Mouse (Mus musculus) midbrain, embryonic 14.5 days (tissue): ENCODE measurements around the gene Ninj2. TPM values are rescaled to one million over a fixed set of nuclear protein-coding genes. Genes with fewer than 3 reads are reported as not detected.

Experiments
- ATAC-seq: fragments of 200-750 bp; cut with Nextera tagmentation; 2 replicates; pipeline ENCODE4 v1.8.0; 2017; ENCODE audit warnings: moderate number of reproducible peaks, moderate library complexity; ENCODE audit not compliant: low FRiP score, low TSS enrichment
- DNase-seq: peaks from one replicate; pipeline ENCODE4 v3.0.0-alpha.2; 2015
- H3K27ac ChIP-seq: fragments of 300-500 bp; sonication (generic); replicated peaks from 2 replicates; pipeline ENCODE4 v1.5.1; 2014; ENCODE audit warnings: mild to moderate bottlenecking, low read depth, low read length, moderate library complexity
- H3K27me3 ChIP-seq: fragments of 300-500 bp; sonication (generic); 2 replicates; pipeline ENCODE4 v1.6.1; 2014; ENCODE audit warnings: low read length, control low read depth, mixed read lengths; ENCODE audit not compliant: control insufficient read depth, insufficient read depth
- H3K36me3 ChIP-seq: fragments of 300-500 bp; sonication (generic); 2 replicates; pipeline ENCODE4 v1.6.1; 2014; ENCODE audit warnings: low read length, control low read depth; ENCODE audit not compliant: control insufficient read depth, insufficient read depth
- H3K4me1 ChIP-seq: fragments of 300-500 bp; sonication (generic); 2 replicates; pipeline ENCODE4 v1.6.1; 2014; ENCODE audit warnings: mild to moderate bottlenecking, antibody characterized with exemption, low read length, control low read depth; ENCODE audit not compliant: control insufficient read depth, insufficient read depth
- H3K4me2 ChIP-seq: fragments of 300-500 bp; sonication (generic); 2 replicates; pipeline ENCODE4 v1.6.1; 2014; ENCODE audit warnings: mild to moderate bottlenecking, low read length, moderate library complexity
- H3K4me3 ChIP-seq: fragments of 300-500 bp; sonication (generic); replicated peaks from 2 replicates; pipeline ENCODE4 v1.5.1; 2014; ENCODE audit warnings: low read depth, low read length
- H3K9ac ChIP-seq: fragments of 300-500 bp; sonication (generic); replicated peaks from 2 replicates; pipeline ENCODE4 v1.6.1; 2014; ENCODE audit warnings: mild to moderate bottlenecking, low read length, moderate library complexity
- H3K9me3 ChIP-seq: fragments of 300-500 bp; sonication (generic); 2 replicates; pipeline ENCODE4 v1.6.1; 2016; ENCODE audit warnings: low read length, control low read depth, mixed read lengths; ENCODE audit not compliant: control insufficient read depth
- WGBS: fragments of 180-500 bp; shearing (Covaris S2); extraction: QIAGEN DNeasy Blood & Tissue Kit; methylation state at CpG from one replicate; pipeline ENCODE4 v1.1.7; 2014; 5-methylcytosine and 5-hydroxymethylcytosine counted together
- polyA plus RNA-seq: library from polyadenylated mRNA; unstranded; fragments of >200 nt; fragmentation: Nextera tagmentation; extraction: Ambion mirVana; gene quantifications from 2 replicates; pipeline ENCODE4 v1.2.1, GENCODE M21; 2014

The Ninj2 gene
- polyA plus RNA-seq, 1 experiment from 2014 or later = not detected

DNA sequence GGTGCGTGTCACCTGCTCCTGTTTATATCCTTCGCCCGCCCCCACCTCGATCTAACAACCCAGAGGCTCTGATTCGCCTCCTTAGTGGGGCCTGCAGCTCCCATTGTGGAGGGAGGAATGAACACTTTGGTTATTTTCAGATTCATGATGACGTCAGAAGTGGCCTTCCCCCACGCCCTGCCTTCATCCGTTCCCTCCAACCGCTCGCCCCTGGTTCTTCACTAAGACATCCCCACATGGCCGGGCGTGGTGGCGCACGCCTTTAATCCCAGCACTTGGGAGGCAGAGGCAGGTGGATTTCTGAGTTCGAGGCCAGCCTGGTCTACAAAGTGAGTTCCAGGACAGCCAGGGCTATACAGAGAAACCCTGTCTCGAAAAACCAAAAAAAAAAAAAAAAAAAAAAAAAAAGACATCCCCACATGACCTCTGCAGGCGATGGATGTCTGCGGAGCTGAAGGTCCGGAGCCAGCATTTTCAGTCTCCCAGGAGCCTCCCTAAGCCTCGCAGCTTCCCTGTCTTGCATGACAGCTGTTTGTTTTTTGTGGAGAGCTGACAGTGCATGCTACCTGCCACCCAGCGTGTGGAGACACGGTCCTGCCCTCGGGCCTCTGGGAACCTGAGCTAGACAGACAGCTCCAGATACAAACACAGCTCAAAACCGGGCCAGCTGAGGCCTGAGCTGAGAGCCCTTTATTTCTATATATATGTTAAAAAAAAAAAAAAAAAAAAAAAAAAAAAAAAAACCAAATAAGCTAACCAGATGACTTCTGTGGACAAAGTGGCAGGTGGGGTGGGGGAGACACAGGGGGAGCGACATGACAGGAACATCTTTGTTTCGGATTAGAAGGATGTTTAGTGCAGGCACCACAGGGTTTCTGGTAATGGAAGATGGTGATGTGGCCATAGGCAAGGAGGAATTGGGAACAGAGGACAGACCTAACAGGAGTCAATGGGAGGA, 59.9 kb downstream of the Ninj2 start:
- no peaks in the 10 kb centered on the region for H3K9me3 ChIP-seq
- no peak for DNase-seq
- no peaks in the 10 kb centered on the region for H3K4me1 ChIP-seq
- no peak overlapping the region for H3K4me2 ChIP-seq
- H3K27ac ChIP-seq = no peak overlapping the region
- H3K36me3 ChIP-seq = no peaks in the 10 kb centered on the region
- no peaks in the 10 kb centered on the region for H3K27me3 ChIP-seq
- no peak for ATAC-seq
- H3K4me3 ChIP-seq = no peak overlapping the region
- WGBS = 76% methylated on average over 24 of the region's 26 CpGs
- no peak overlapping the region for H3K9ac ChIP-seq

DNA sequence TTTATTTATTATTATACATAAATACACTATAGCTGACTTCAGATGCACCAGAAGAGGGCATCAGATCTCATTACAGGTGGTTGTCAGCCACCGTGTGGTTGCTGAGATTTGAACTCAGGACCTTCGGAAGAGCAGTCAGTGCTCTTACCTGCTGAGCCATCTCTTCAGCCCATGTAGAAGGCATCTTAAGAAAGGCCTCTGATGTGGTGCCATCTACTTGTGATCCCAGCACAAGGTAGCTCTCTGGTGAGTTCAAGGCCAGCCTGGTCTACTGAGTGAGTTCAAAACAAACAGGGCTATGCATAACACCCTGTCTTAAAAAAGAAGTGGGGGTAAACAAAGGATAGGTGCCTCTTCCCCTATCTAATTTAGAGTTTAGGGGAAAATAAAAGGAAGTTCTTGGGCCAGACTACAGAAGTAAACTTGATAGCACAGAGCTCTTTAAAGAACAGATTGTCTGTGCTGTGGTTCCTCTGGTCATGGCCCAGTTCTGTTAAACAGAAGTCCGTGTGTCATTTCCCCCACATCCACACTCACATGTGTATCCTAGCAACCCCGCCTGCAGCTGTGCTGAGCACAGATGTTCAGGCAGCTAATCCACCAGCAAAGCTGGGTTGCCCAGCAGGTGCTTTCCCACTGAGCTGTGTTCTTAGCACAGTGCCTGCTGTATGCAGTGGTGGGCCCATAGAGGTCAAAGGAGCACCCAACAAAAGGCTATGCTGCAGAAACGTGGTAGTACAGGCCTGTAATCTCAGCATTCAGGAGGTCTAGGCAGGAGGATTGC, 61.6 kb downstream of the Ninj2 start:
- Histone ChIP-seq H3K36me3 (no peaks in the 10 kb centered on the region), H3K27ac (no peak overlapping the region), H3K4me2 (no peak overlapping the region), H3K9ac (no peak overlapping the region), H3K4me1 (no peaks in the 10 kb centered on the region), H3K9me3 (no peaks in the 10 kb centered on the region), H3K27me3 (no peaks in the 10 kb centered on the region), H3K4me3 (no peak overlapping the region)
- ATAC-seq (no peak), DNase-seq (peak; percentile 38)
- 60% methylated on average over 5 of the region's 5 CpGs for WGBS

DNA sequence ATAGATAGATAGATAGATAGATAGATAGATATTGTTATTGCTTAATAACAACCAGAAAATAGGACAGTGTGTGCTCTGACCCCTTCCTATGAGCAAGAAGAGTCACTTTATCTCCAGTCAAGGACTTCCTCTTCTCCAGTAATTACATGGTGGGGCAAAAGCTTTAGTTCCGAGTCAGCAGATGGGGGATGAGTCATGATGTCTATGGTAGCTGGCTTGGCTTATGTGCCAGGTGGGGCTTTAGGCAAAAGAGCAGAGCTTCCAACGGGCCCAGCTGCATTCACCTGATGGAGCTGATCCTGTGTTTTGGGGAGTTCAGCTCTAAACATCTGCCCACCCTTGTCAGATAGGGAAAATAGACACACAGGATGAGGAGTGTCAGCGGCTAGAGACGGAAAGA, 62.4 kb downstream of the Ninj2 start:
- Histone ChIP-seq H3K4me3 (no peak overlapping the region), H3K27me3 (no peaks in the 10 kb centered on the region), H3K4me2 (no peak overlapping the region), H3K36me3 (no peaks in the 10 kb centered on the region), H3K9me3 (no peaks in the 10 kb centered on the region), H3K27ac (no peak overlapping the region), H3K4me1 (no peaks in the 10 kb centered on the region), H3K9ac (no peak overlapping the region)
- no peak for ATAC-seq
- WGBS = 88% methylated on average over 4 of the region's 4 CpGs
- DNase-seq = no peak

DNA sequence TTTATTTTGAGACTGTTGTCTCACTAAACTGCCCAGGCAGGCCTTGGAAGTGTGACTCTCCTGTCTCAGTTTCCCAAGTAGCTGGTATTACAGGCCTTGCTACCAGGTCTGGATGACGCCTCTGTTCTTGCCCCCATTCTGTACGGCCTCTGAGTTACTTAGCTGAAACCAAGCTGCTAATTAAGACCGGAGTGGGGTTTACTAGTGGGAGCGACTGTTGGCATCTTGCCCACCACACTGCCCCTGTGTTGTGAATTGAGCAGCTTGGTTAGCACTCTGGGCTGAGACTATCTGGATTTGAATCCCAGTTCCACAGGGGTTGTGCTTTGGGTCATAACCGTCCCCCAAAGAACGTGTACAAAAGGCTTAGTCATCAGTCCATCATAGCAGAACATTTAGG, 64.3 kb downstream of the Ninj2 start:
- no peak for ATAC-seq

DNA sequence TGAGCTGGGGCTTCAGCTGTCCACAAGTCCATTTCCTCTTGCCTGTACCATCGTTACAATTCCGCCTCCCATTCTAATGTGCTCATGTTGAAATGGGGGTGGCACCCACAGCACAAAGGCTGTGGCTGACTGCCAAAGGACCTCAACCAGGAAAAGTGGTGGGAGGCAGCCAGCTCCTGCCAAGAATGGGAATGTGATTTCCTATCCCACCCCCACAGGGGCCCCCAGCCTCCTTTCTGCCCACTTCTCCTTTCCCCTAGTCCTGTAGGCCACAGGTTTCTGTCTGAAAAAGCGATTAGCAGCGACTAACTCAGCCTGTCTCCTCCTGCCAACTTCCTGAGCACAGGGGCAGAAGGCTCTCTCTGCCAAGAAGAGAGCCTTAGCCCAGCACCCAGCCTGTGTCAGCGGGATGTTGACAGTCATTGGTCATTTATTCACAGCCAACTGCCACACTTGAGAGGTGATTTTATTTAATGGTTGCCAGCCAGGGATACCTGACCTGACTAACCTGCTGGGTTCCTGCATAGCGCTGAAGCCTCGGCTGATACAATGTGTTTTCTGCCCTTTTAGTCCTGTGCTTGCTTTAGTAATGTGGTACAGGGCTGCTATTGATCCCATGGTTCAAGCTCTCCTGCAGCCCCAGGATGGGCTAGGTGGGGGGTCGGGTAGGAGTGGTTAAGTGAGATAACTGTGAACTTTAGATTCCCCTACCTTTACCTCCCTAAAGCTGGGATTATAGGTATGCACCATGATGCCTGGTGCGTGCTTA, 66.2 kb downstream of the Ninj2 start:
- no peak overlapping the region for H3K9ac ChIP-seq
- no peaks in the 10 kb centered on the region for H3K4me1 ChIP-seq
- H3K9me3 ChIP-seq = no peaks in the 10 kb centered on the region
- no peaks in the 10 kb centered on the region for H3K27me3 ChIP-seq
- no peak overlapping the region for H3K4me2 ChIP-seq
- ATAC-seq (peak; percentile 27; the same call in 1 of the 2 replicates), DNase-seq (peak; percentile 80)
- no peak overlapping the region for H3K4me3 ChIP-seq
- 58% methylated on average over 9 of the region's 9 CpGs for WGBS
- no peak overlapping the region for H3K27ac ChIP-seq
- H3K36me3 ChIP-seq = no peaks in the 10 kb centered on the region

More for the DNA sequence above, 64.3 kb downstream of the Ninj2 start:
- no peak overlapping the region for H3K27ac ChIP-seq
- H3K4me1 ChIP-seq = no peaks in the 10 kb centered on the region
- WGBS = 63% methylated on average over 6 of the region's 6 CpGs
- H3K4me2 ChIP-seq = no peak overlapping the region
- H3K9ac ChIP-seq = no peak overlapping the region
- DNase-seq = peak; percentile 38
- H3K27me3 ChIP-seq = no peaks in the 10 kb centered on the region
- no peaks in the 10 kb centered on the region for H3K36me3 ChIP-seq
- no peaks in the 10 kb centered on the region for H3K9me3 ChIP-seq
- H3K4me3 ChIP-seq = no peak overlapping the region

DNA sequence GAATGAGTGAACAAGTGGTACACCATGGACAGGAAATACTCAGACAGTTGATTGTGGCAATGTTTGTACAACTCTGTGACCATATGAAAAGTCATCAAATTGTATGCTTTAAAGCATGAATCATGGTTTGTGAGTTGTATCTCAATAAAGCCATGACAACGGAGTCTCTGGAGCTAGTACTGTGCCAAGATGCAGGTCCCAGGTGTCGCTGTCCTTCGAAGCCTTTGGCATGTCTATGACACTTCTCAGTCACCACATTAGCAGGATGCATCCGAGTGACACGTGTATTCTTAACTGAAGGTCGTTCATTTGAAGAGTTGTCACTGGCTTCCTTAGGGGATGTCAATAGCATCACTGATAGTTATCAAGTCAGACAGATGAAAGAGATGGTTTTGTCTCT, 69.8 kb downstream of the Ninj2 start:
- H3K4me1 ChIP-seq = no peaks in the 10 kb centered on the region
- WGBS = 84% methylated on average over 6 of the region's 6 CpGs
- no peaks in the 10 kb centered on the region for H3K9me3 ChIP-seq
- DNase-seq (no peak), ATAC-seq (no peak)
- no peaks in the 10 kb centered on the region for H3K27me3 ChIP-seq
- no peak overlapping the region for H3K9ac ChIP-seq
- H3K36me3 ChIP-seq = no peaks in the 10 kb centered on the region
- no peak overlapping the region for H3K4me2 ChIP-seq
- no peak overlapping the region for H3K4me3 ChIP-seq
- no peak overlapping the region for H3K27ac ChIP-seq

DNA sequence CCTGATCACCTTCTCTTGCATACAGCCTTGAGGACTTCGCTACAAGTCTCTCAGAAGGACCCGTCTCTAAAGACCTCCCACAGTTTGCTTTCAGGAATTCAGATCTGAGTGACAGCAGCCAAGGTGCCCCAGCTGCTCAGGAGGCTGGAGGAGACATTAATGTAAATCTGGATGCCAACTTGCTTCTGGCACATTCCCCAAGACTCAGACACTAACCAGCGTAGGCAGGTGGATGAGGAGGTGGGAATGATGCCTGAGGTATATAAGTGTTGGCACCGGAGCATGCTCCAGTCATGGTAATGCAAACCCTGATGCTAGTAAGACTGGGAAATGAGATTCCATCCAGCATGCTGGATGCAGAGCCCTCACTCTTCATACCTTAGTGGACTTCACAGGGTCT, 71.6 kb downstream of the Ninj2 start:
- 76% methylated on average over 4 of the region's 4 CpGs for WGBS
- Histone ChIP-seq H3K36me3 (no peaks in the 10 kb centered on the region), H3K9me3 (no peaks in the 10 kb centered on the region), H3K4me3 (no peak overlapping the region), H3K27me3 (no peaks in the 10 kb centered on the region), H3K27ac (no peak overlapping the region), H3K9ac (no peak overlapping the region), H3K4me1 (no peaks in the 10 kb centered on the region), H3K4me2 (no peak overlapping the region)
- no peak for DNase-seq
- no peak for ATAC-seq

DNA sequence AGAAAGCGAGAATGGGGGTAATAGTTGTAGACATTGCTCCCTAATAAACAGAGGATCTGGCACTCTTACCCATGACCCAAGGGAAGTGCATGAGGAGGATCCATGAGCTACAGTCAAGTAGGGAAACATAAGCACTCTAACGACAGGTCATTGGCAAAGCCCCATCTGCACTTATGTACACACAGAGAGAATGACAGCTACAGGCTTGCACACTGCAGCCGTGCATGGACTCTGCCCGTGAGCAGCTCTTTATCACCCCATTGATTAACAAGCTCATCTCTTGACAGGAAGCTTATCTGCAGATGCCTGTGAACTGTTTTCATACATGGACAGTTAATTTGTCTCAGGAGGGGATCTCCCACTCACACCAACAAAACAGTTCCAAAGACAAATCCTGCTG, 74.4 kb downstream of the Ninj2 start:
- 84% methylated on average over 4 of the region's 4 CpGs for WGBS
- no peak overlapping the region for H3K9ac ChIP-seq
- DNase-seq = no peak
- no peaks in the 10 kb centered on the region for H3K9me3 ChIP-seq
- H3K36me3 ChIP-seq = no peaks in the 10 kb centered on the region
- ATAC-seq = no peak
- H3K27me3 ChIP-seq = no peaks in the 10 kb centered on the region
- no peak overlapping the region for H3K4me2 ChIP-seq
- H3K4me3 ChIP-seq = no peak overlapping the region
- H3K27ac ChIP-seq = no peak overlapping the region
- no peaks in the 10 kb centered on the region for H3K4me1 ChIP-seq
